Mouse (Mus musculus) ovary, postnatal 36 days (tissue): ENCODE measurements around the gene Smurf1.

ENCODE experiments used
- DNase-seq: peaks from one replicate; pipeline ENCODE4 v3.0.0; 2022; ENCODE audit warnings: low spot score, mixed read lengths

Gene Smurf1

GRCm38 (mm10) chr5:144869466-144869865 lies 96.2 kb downstream of the Smurf1 start:
- no peak for DNase-seq

GRCm38 (mm10) chr5:144866923-144867322 lies 98.7 kb downstream of the Smurf1 start:
- DNase-seq, result no peak

- no peak for DNase-seq
Observed at GRCm38 (mm10) chr5:144860913-144861312, 104.7 kb downstream of the Smurf1 start.

- no peak for DNase-seq
Observed at GRCm38 (mm10) chr5:144859284-144859683, 106.4 kb downstream of the Smurf1 start.

- no peak for DNase-seq
Observed at GRCm38 (mm10) chr5:144858527-144858926, 107.1 kb downstream of the Smurf1 start.

GRCm38 (mm10) chr5:144855936-144856335 lies 109.7 kb downstream of the Smurf1 start:
- no peak for DNase-seq

GRCm38 (mm10) chr5:144853931-144854330 lies 111.7 kb downstream of the Smurf1 start:
- no peak for DNase-seq

- DNase-seq, result no peak
Observed at GRCm38 (mm10) chr5:144851820-144852219, 113.8 kb downstream of the Smurf1 start.

- no peak for DNase-seq
Observed at GRCm38 (mm10) chr5:144849932-144850331, 115.7 kb downstream of the Smurf1 start.

- DNase-seq, result no peak
Observed at GRCm38 (mm10) chr5:144848735-144849134, 116.9 kb downstream of the Smurf1 start.

GRCm38 (mm10) chr5:144845352-144845751 lies 120.3 kb downstream of the Smurf1 start:
- DNase-seq, result no peak

GRCm38 (mm10) chr5:144836100-144836499 lies 129.5 kb downstream of the Smurf1 start:
- no peak for DNase-seq

- DNase-seq, result no peak
Observed at GRCm38 (mm10) chr5:144831840-144832469, 133.7 kb downstream of the Smurf1 start.

GRCm38 (mm10) chr5:144829631-144830030 lies 136.0 kb downstream of the Smurf1 start:
- no peak for DNase-seq

GRCm38 (mm10) chr5:144828365-144829102 lies 137.1 kb downstream of the Smurf1 start:
- no peak for DNase-seq
